Mouse (Mus musculus) CH12.LX (cell line): ENCODE measurements around the gene Uri1. TPM values are rescaled to one million over a fixed set of nuclear protein-coding genes. Genes with fewer than 3 reads are reported as not detected.

Experiments used
- DNase-seq: peaks from one replicate; pipeline ENCODE4 v3.0.0-alpha.2; 2013; ENCODE audit errors: extremely low read depth
- H3K27ac ChIP-seq: 2 replicates; pipeline ENCODE4 v1.5.1; 2012; ENCODE audit warnings: low read depth, mild to moderate bottlenecking, control low read depth, moderate library complexity; ENCODE audit not compliant: insufficient read depth
- H3K27me3 ChIP-seq: replicated peaks from 2 replicates; pipeline ENCODE3; 2012; ENCODE audit warnings: inconsistent platforms
- H3K36me3 ChIP-seq, 2 experiments: replicated peaks in 1 of 2; 2 replicates each; pipeline versions ENCODE3 to v1.6.1; 2012; ENCODE audit warnings: inconsistent platforms in 1 of 2, low read length in 1 of 2, mild to moderate bottlenecking in 1 of 2, mixed read lengths in 1 of 2, moderate library complexity in 1 of 2; ENCODE audit not compliant: control insufficient read depth in 1 of 2, insufficient read depth in 1 of 2
- H3K4me1 ChIP-seq, 2 experiments: 2 replicates each; pipeline ENCODE4 v1.6.1; 2012; ENCODE audit warnings: inconsistent platforms in 1 of 2, moderate library complexity in 1 of 2; ENCODE audit not compliant: insufficient read depth in 2 of 2, control insufficient read depth in 1 of 2
- H3K4me2 ChIP-seq: 2 replicates; pipeline ENCODE4 v1.6.1; 2012; ENCODE audit warnings: low read depth, mild to moderate bottlenecking, control low read depth; ENCODE audit not compliant: poor library complexity, insufficient read depth, severe bottlenecking
- H3K4me3 ChIP-seq, 3 experiments: fragments of 150-350 bp in 1 of 3; sonication (generic) in 1 of 3; replicated peaks in 1 of 3; 2 replicates each; pipeline versions ENCODE3 to v1.5.1; 2011 to 2012; ENCODE audit warnings: low read depth in 2 of 3, low read length in 2 of 3, mild to moderate bottlenecking in 2 of 3, moderate library complexity in 2 of 3, control low read depth in 1 of 3, improper control_type of control experiment in 1 of 3, inconsistent platforms in 1 of 3, mixed read lengths in 1 of 3; ENCODE audit not compliant: poor library complexity in 1 of 3
- H3K79me2 ChIP-seq: replicated peaks from 2 replicates; pipeline ENCODE4 v1.6.1; 2012; ENCODE audit warnings: mild to moderate bottlenecking, moderate library complexity; ENCODE audit not compliant: control insufficient read depth, poor library complexity, insufficient read depth, severe bottlenecking; ENCODE audit errors: extremely low read depth
- H3K9ac ChIP-seq: 2 replicates; pipeline ENCODE4 v1.6.1; 2012; ENCODE audit warnings: low read depth, mild to moderate bottlenecking, control low read depth, moderate library complexity; ENCODE audit not compliant: insufficient read depth
- H3K9me3 ChIP-seq: replicated peaks from 2 replicates; pipeline ENCODE3; 2012; ENCODE audit warnings: low read length, inconsistent platforms, mixed read lengths
- GABPA ChIP-seq: IDR thresholded peaks from 2 replicates; pipeline ENCODE4 v1.6.1; 2012; ENCODE audit warnings: low read depth, low read length, improper control_type of control experiment, inconsistent platforms; ENCODE audit not compliant: insufficient replicate concordance
- MAFK ChIP-seq: IDR thresholded peaks from 2 replicates; pipeline ENCODE4 v1.6.1; 2011; ENCODE audit warnings: low read length, improper control_type of control experiment; ENCODE audit not compliant: insufficient replicate concordance
- MAZ ChIP-seq: IDR thresholded peaks from 2 replicates; pipeline ENCODE4 v1.6.1; 2012; ENCODE audit warnings: low read depth, mild to moderate bottlenecking, inconsistent platforms, low read length, improper control_type of control experiment, moderate library complexity
- NELFE ChIP-seq: IDR thresholded peaks from 2 replicates; pipeline ENCODE4 v1.6.1; 2011; ENCODE audit warnings: low read depth, low read length, improper control_type of control experiment
- NRF1 ChIP-seq: IDR thresholded peaks from 2 replicates; pipeline ENCODE4 v1.6.1; 2014; ENCODE audit warnings: low read depth, mild to moderate bottlenecking, inconsistent platforms, low read length, improper control_type of control experiment, moderate library complexity
- POLR2A ChIP-seq: IDR thresholded peaks from 2 replicates; pipeline ENCODE4 v1.6.1; 2011; ENCODE audit warnings: low read depth, mild to moderate bottlenecking, improper control_type of control experiment, low read length
- SIN3A ChIP-seq: IDR thresholded peaks from 2 replicates; pipeline ENCODE4 v1.6.1; 2012; ENCODE audit warnings: low read length, improper control_type of control experiment, inconsistent platforms
- TBP ChIP-seq: conservative IDR thresholded peaks from 2 replicates; pipeline ENCODE4 v1.6.1; 2011; ENCODE audit warnings: low read depth, low read length, improper control_type of control experiment
- TCF12 ChIP-seq: IDR thresholded peaks from 2 replicates; pipeline ENCODE4 v1.6.1; 2014; ENCODE audit warnings: low read depth, mild to moderate bottlenecking, inconsistent platforms, low read length, improper control_type of control experiment
- UBTF ChIP-seq: IDR thresholded peaks from 2 replicates; pipeline ENCODE4 v1.6.1; 2012; ENCODE audit warnings: low read depth, mild to moderate bottlenecking, inconsistent platforms, low read length, improper control_type of control experiment, moderate library complexity
- ZC3H11A ChIP-seq: IDR thresholded peaks from 2 replicates; pipeline ENCODE4 v1.6.1; 2012; ENCODE audit warnings: low read depth, mild to moderate bottlenecking, inconsistent platforms, low read length, improper control_type of control experiment
- dilution Hi-C: fragments of 300-500 bp; cut with MboI; formaldehyde crosslinking; loops from 2 replicates; pipeline ENCODE4 v1.14.3; 2020; ENCODE audit warnings: low sequenced_read_pairs; ENCODE audit not compliant: extremely low pct_unique_long_range_greater_than_20kb, extremely low pct_ligation_motif_present
- in situ Hi-C: fragments of 300-500 bp; cut with MboI; formaldehyde crosslinking; loops from 3 replicates; pipeline ENCODE4 v1.14.3; 2019; ENCODE audit warnings: low sequenced_read_pairs, low pct_ligation_motif_present, low pct_unique_long_range_greater_than_20kb, mixed read lengths
- polyA plus RNA-seq: library from polyadenylated mRNA; unstranded; fragments of >175 nt; gene quantifications from 2 replicates; pipeline ENCODE4 v1.2.1, GENCODE M21; 2012; ENCODE audit warnings: low read depth; ENCODE audit not compliant: insufficient read length
- total RNA-seq, 2 experiments: library from RNA; depleted of rRNA; stranded (reverse); fragments of 300-350 nt in 1 of 2; fragments of >200 nt in 1 of 2; gene quantifications; 2 replicates each; pipeline ENCODE4 v1.2.3; 2012 to 2014

The Uri1 gene
- total and polyA plus RNA-seq, 3 experiments, result 37.1 to 53.3 (median 50.1) TPM

- no peak for DNase-seq
- H3K79me2 ChIP-seq, result peaks cover 21% of the 10 kb centered on the region
- peaks cover 0 to 7% of the 10 kb centered on the region in 2 experiments for H3K36me3 ChIP-seq
- in situ Hi-C loops, result loop anchor here (5.0 kb wide), 1 partner anchor 43 kb away; no protein-coding TSS in a partner anchor
- peaks cover 26% of the 10 kb centered on the region for H3K27me3 ChIP-seq
- H3K4me3 ChIP-seq, result peak overlapping the region; percentile 49 to 80 (median 80)
- TF ChIP-seq TBP, result 0 out of 2 replicates have a peak, but pooled peaks have one; percentile 0
- TF ChIP-seq GABPA, result no peak
- no peak for TF ChIP-seq SIN3A
- TF ChIP-seq ZC3H11A, result no peak
- no peak overlapping the region; the same call in 1 of the 2 replicates for H3K4me2 ChIP-seq
- dilution Hi-C loops, result no loop called here
- H3K4me1 ChIP-seq, result peaks cover 0 to 22% of the 10 kb centered on the region in 2 experiments; a peak in 2 of 4 replicates
- H3K9me3 ChIP-seq, result no peaks in the 10 kb centered on the region
- peak overlapping the region; percentile 84; the same call in 1 of the 2 replicates for H3K9ac ChIP-seq
- H3K27ac ChIP-seq, result no peak overlapping the region
These were observed 3.6 kb downstream of the Uri1 start for GRCm38 (mm10) chr7:38019770-38020169.

DNA sequence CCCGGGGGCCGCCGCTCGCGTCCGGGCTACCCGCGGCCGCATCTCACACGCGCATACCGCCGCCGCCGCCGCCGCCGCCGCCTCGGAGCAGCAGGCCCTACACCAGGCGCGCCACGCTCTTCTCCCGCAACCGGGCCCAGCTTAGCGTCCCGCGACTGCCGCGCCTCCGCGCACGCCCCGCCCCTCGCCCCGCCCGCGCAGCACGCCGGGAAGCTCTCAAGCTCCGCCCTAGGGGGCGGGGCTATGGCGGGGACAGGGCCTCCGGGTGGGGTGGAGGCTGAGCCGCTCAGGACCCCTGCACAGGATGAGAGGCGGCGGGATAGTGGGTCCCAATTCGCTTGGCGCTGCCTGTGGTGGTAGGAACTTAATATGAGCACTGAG, 4.0 kb downstream of the Uri1 start:
- dilution Hi-C loops, result no loop called here
- no peaks in the 10 kb centered on the region for H3K9me3 ChIP-seq
- H3K79me2 ChIP-seq, result peaks cover 25% of the 10 kb centered on the region
- peak; percentile 88 for DNase-seq
- peak overlapping the region; percentile 84 for H3K9ac ChIP-seq
- H3K36me3 ChIP-seq, result peaks cover 0 to 10% of the 10 kb centered on the region in 2 experiments
- TF ChIP-seq TCF12 (peak; percentile 68; the same call in 1 of the 2 replicates), NELFE (peak; percentile 68), MAZ (0 out of 2 replicates have a peak, but pooled peaks have one; percentile 50), UBTF (no peak), TBP (0 out of 2 replicates have a peak, but pooled peaks have one; percentile 20), NRF1 (peak; percentile 65), MAFK (no peak), POLR2A (peak; percentile 70)
- TF ChIP-seq, all 38 proteins: peak for 6
- Histone ChIP-seq H3K4me1 (peaks cover 0 to 26% of the 10 kb centered on the region in 2 experiments; a peak in 2 of 4 replicates), H3K4me2 (no peak overlapping the region; the same call in 1 of the 2 replicates), H3K27me3 (peaks cover 26% of the 10 kb centered on the region), H3K27ac (peak overlapping the region; percentile 84), H3K4me3 (peak overlapping the region; percentile 80 to 81 (median 80))
- in situ Hi-C loops, result no loop called here
